Mouse (Mus musculus) myocyte (in vitro differentiated cells): ENCODE measurements around the gene Dyx1c1.

ENCODE experiments used
- CEBPB ChIP-seq: IDR thresholded peaks from 2 replicates; pipeline ENCODE4 v1.6.1; 2011; ENCODE audit warnings: mild to moderate bottlenecking, moderate library complexity; ENCODE audit not compliant: poor library complexity, insufficient read depth, severe bottlenecking
- E2F4 ChIP-seq: IDR thresholded peaks from one replicate; pipeline ENCODE4 v1.6.1; 2011; ENCODE audit warnings: mild to moderate bottlenecking, control low read depth, moderate library complexity; ENCODE audit not compliant: insufficient read depth
- MAX ChIP-seq: IDR thresholded peaks from one replicate; pipeline ENCODE4 v1.6.1; 2011; ENCODE audit warnings: low read depth, mild to moderate bottlenecking, control low read depth
- MYOD1 ChIP-seq, 3 experiments: IDR thresholded peaks; one replicate each; pipeline ENCODE4 v1.6.1; 2011; ENCODE audit warnings: control low read depth in 2 of 3, low read depth in 2 of 3, mild to moderate bottlenecking in 2 of 3, moderate library complexity in 1 of 3; ENCODE audit not compliant: insufficient read length in 2 of 3, control insufficient read depth in 1 of 3
- MYOG ChIP-seq, 3 experiments: IDR thresholded peaks; one replicate each; pipeline ENCODE4 v1.6.1; 2011; ENCODE audit warnings: control low read depth in 2 of 3, low read depth in 2 of 3, mild to moderate bottlenecking in 2 of 3; ENCODE audit not compliant: insufficient read length in 2 of 3, control insufficient read depth in 1 of 3, insufficient read depth in 1 of 3
- POLR2A ChIP-seq: IDR thresholded peaks from one replicate; pipeline ENCODE4 v1.6.1; 2011; ENCODE audit warnings: low read depth, mild to moderate bottlenecking, control low read depth, moderate library complexity; ENCODE audit not compliant: insufficient read length
- POLR2AphosphoS2 ChIP-seq: IDR thresholded peaks from one replicate; pipeline ENCODE4 v1.6.1; 2011; ENCODE audit warnings: low read depth, control low read depth; ENCODE audit not compliant: insufficient read length
- SRF ChIP-seq: IDR thresholded peaks from one replicate; pipeline ENCODE4 v1.6.1; 2011; ENCODE audit warnings: low read depth; ENCODE audit not compliant: control insufficient read depth, insufficient read length
- TCF12 ChIP-seq: IDR thresholded peaks from one replicate; pipeline ENCODE4 v1.6.1; 2011; ENCODE audit warnings: mild to moderate bottlenecking, control low read depth; ENCODE audit not compliant: poor library complexity, insufficient read depth, severe bottlenecking
- TCF3 ChIP-seq: IDR thresholded peaks from one replicate; pipeline ENCODE4 v1.6.1; 2011; ENCODE audit warnings: low read depth, control low read depth; ENCODE audit not compliant: insufficient read length
- USF1 ChIP-seq: IDR thresholded peaks from one replicate; pipeline ENCODE4 v1.6.1; 2011; ENCODE audit warnings: low read depth, mild to moderate bottlenecking, control low read depth, moderate library complexity

- TF ChIP-seq E2F4 = no peak
- TF ChIP-seq SRF = no peak
- TF ChIP-seq POLR2A = no peak
- no peak for TF ChIP-seq MAX
- no peak for TF ChIP-seq USF1
- TF ChIP-seq TCF12 = no peak
- TF ChIP-seq MYOD1 (IDR thresholded peaks at IDR 0.05; ENCODE audit: control insufficient read depth in 1 of 3, insufficient read length in 2 of 3, low read depth in 2 of 3) = no peak
- no peak for TF ChIP-seq POLR2AphosphoS2
- no peak for TF ChIP-seq MYOG (IDR thresholded peaks at IDR 0.05; ENCODE audit: control insufficient read depth in 1 of 3, insufficient read depth in 1 of 3, insufficient read length in 2 of 3, low read depth in 2 of 3)
- no peak for TF ChIP-seq CEBPB
- no peak for TF ChIP-seq TCF3
These were observed 11.6 kb upstream of the Dyx1c1 start for GRCm38 (mm10) chr9:72947010-72947409.
